Mouse (Mus musculus) midbrain, embryonic 16.5 days (tissue): ENCODE measurements around the gene Cd163. TPM values are rescaled to one million over a fixed set of nuclear protein-coding genes. Genes with fewer than 3 reads are reported as not detected.

Experiments
- ATAC-seq: fragments of 200-750 bp; cut with Nextera tagmentation; 2 replicates; pipeline ENCODE4 v1.8.0; 2017; ENCODE audit warnings: moderate TSS enrichment
- H3K27ac ChIP-seq: fragments of 300-500 bp; sonication (generic); 2 replicates; pipeline ENCODE4 v1.5.1; 2014; ENCODE audit warnings: mild to moderate bottlenecking, low read length, mixed read lengths
- H3K27me3 ChIP-seq: fragments of 300-500 bp; sonication (generic); 2 replicates; pipeline ENCODE4 v1.6.1; 2014; ENCODE audit warnings: low read depth, low read length, mixed read lengths; ENCODE audit not compliant: control insufficient read depth, insufficient read depth
- H3K36me3 ChIP-seq: fragments of 300-500 bp; sonication (generic); 2 replicates; pipeline ENCODE4 v1.6.1; 2014; ENCODE audit warnings: mild to moderate bottlenecking, low read length, moderate library complexity, mixed read lengths; ENCODE audit not compliant: control insufficient read depth, insufficient read depth
- H3K4me1 ChIP-seq: fragments of 300-500 bp; sonication (generic); 2 replicates; pipeline ENCODE4 v1.6.1; 2014; ENCODE audit warnings: mild to moderate bottlenecking, low read length, mixed read lengths; ENCODE audit not compliant: control insufficient read depth, insufficient read depth
- H3K4me2 ChIP-seq: fragments of 300-500 bp; sonication (generic); 2 replicates; pipeline ENCODE4 v1.6.1; 2014; ENCODE audit warnings: mild to moderate bottlenecking, low read length, mixed read lengths
- H3K4me3 ChIP-seq: fragments of 300-500 bp; sonication (generic); 2 replicates; pipeline ENCODE4 v1.5.1; 2014; ENCODE audit warnings: low read depth, mild to moderate bottlenecking, low read length, moderate library complexity, mixed read lengths
- H3K9ac ChIP-seq: fragments of 300-500 bp; sonication (generic); 2 replicates; pipeline ENCODE4 v1.6.1; 2014; ENCODE audit warnings: low read depth, low read length, mixed read lengths
- H3K9me3 ChIP-seq: fragments of 300-500 bp; sonication (generic); replicated peaks from 2 replicates; pipeline ENCODE4 v1.6.1; 2014; ENCODE audit warnings: mild to moderate bottlenecking, low read length, mixed read lengths; ENCODE audit not compliant: control insufficient read depth, poor library complexity, severe bottlenecking
- WGBS: fragments of 180-500 bp; shearing (Covaris S2); extraction: QIAGEN DNeasy Blood & Tissue Kit; methylation state at CpG from one replicate; pipeline ENCODE4 v1.1.7; 2014; 5-methylcytosine and 5-hydroxymethylcytosine counted together
- polyA plus RNA-seq: library from polyadenylated mRNA; unstranded; fragments of >200 nt; fragmentation: Nextera tagmentation; extraction: Ambion mirVana; gene quantifications from 2 replicates; pipeline ENCODE4 v1.2.1, GENCODE M21; 2015

The Cd163 gene
- polyA plus RNA-seq, 1 experiment from 2014 or later = 1.0 TPM

DNA sequence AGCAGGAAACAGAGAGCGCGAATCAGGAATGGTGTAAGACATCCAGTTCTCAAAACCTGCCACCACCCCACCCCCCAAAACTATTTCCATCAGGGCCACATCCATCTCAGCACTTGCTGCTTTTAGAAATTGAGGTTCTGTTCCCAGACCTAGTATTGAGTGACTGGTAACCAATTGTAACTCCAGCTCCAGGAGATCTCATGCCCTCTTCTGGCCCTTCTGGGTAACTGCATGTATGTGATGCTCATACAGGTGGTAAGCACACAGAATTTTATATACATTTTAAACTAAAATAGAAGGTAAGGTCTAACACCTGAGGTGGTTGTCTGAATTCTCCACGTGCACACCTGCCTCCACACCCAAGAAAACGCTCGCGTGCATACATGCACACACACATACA is 42.2 kb downstream of the Cd163 start:
- no peak overlapping the region for H3K4me3 ChIP-seq
- H3K9ac ChIP-seq = no peak overlapping the region
- no peak overlapping the region for H3K27ac ChIP-seq
- H3K36me3 ChIP-seq = no peaks in the 10 kb centered on the region
- H3K27me3 ChIP-seq = no peaks in the 10 kb centered on the region
- no peak overlapping the region for H3K4me2 ChIP-seq
- ATAC-seq = no peak
- no peaks in the 10 kb centered on the region for H3K4me1 ChIP-seq
- H3K9me3 ChIP-seq = no peaks in the 10 kb centered on the region
- 87% methylated on average over 6 of the region's 6 CpGs for WGBS

DNA sequence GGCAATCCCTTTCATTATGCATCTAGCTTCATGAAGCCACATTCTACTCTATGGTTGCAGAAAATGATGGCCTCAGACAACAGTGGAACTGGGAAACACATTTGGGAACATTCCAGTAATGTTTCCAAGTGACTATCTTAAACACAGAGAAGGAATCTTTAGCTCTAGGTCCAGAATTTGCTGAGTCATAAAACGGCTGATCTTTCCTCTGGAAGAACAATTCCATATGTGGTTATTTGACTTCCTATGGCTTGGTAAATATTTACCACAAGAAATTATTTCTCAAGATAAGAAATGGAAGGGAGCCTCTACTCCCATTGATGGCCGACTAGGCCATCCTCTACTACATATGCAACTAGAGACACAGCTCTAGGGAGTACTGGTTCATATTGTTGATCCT is 48.8 kb downstream of the Cd163 start:
- 91% methylated on average over 2 of the region's 2 CpGs for WGBS

DNA sequence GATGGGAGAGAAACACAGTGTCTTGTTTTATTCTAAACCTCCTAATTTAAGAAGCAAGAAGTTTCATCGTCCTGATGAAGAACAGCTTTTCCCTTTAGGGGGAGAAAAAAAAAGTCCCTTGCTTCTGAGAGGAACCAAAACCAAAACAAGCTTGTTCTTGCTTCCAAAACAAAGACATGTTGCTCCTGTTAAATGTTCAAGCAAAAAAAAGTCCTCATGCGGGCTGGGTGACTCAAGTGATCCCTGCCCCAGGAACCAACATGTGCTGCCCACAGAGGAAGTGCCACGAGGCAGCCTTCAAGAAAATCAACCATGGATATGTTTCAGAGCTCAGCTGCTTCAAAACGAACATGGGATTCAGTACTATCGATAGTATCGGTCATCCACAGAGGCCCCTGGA is 54.5 kb downstream of the Cd163 start:
- Histone ChIP-seq H3K4me3 (no peak overlapping the region), H3K27ac (no peak overlapping the region), H3K27me3 (no peaks in the 10 kb centered on the region), H3K9me3 (no peaks in the 10 kb centered on the region), H3K4me1 (no peaks in the 10 kb centered on the region), H3K36me3 (no peaks in the 10 kb centered on the region), H3K4me2 (no peak overlapping the region), H3K9ac (no peak overlapping the region)
- no peak for ATAC-seq
- WGBS = 81% methylated on average over 6 of the region's 6 CpGs

More for the DNA sequence above, 48.8 kb downstream of the Cd163 start:
- Histone ChIP-seq H3K27me3 (no peaks in the 10 kb centered on the region), H3K9ac (no peak overlapping the region), H3K4me2 (no peak overlapping the region), H3K4me3 (no peak overlapping the region), H3K36me3 (no peaks in the 10 kb centered on the region), H3K27ac (no peak overlapping the region), H3K9me3 (no peaks in the 10 kb centered on the region), H3K4me1 (no peaks in the 10 kb centered on the region)
- ATAC-seq = no peak

DNA sequence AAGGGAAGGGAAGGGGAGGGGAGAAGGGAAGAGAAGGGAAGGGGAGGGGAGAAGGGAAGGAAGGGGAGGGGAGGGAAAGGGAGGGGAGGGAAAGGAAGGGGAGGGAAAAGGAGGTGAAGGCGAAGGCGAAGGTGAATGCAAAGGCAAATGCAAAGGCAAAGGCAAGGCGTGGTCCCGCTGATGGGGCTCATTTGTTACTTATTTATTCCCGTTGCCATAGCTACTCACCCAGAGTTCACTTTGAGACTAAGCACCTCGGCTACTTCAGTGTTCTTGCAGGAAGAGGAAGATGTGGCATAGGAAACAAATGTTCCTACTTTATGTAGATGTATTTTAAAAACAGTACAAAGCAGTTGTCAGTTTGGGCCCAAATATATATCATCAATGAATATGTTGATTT is 56.1 kb downstream of the Cd163 start:
- Histone ChIP-seq H3K9ac (no peak overlapping the region), H3K36me3 (no peaks in the 10 kb centered on the region), H3K4me3 (no peak overlapping the region), H3K4me2 (no peak overlapping the region), H3K4me1 (no peaks in the 10 kb centered on the region), H3K27me3 (no peaks in the 10 kb centered on the region), H3K9me3 (no peaks in the 10 kb centered on the region), H3K27ac (no peak overlapping the region)
- 62% methylated on average over 6 of the region's 6 CpGs for WGBS
- no peak for ATAC-seq

DNA sequence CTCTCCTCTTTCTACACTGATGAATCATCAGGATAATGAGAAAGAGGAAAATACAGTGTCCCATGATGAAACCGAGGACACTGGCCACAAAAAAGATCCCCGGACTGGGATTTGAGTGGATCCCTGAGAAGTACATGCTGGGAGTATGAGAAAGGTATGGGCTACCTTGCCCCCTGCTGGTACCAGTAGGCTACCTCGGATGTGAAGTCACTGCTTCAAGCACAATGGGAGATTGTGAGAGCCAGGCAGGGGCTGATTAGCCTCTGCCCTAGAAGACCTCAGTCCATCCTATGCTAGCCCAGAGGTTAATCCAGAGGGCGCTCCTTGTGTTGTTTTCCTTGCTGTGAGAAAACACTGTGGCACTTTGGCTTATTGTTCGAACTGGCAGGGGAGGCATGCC is 59.9 kb downstream of the Cd163 start:
- 55% methylated on average over 5 of the region's 5 CpGs for WGBS
- Histone ChIP-seq H3K27me3 (no peaks in the 10 kb centered on the region), H3K4me3 (no peak overlapping the region), H3K36me3 (no peaks in the 10 kb centered on the region), H3K9ac (no peak overlapping the region), H3K9me3 (no peaks in the 10 kb centered on the region), H3K27ac (no peak overlapping the region), H3K4me1 (no peaks in the 10 kb centered on the region), H3K4me2 (no peak overlapping the region)
- no peak for ATAC-seq

DNA sequence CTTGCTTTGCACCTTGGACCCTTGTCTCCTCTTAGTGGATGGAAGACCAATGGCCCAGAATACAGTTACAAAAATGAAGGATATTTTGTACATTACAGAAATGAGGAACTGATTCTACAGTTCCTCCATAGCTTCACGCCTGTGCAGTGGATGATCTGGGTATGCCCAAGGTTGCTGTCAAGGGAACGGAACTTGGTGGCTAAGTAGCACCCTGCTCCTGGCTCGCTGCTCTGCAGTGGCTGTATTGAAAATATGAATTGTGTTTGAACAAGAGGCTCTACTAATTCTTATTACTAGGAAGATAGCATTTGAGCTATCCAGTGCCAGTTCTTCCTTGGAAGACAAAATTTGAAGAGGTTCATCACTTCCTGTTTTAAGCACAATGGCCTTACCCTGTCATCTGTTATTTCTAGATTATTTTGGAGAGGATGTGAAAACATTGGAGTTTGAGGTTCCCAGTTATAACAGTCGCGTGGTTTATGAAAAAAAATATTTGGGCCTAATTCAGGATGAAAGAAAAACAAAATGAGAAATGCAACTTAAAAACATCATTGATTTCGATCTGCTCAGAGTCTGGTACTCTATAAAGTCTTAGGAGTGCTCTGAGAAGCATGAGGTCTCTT is 69.2 kb downstream of the Cd163 start:
- no peaks in the 10 kb centered on the region for H3K9me3 ChIP-seq
- no peak overlapping the region for H3K27ac ChIP-seq
- H3K4me3 ChIP-seq = no peak overlapping the region
- H3K9ac ChIP-seq = no peak overlapping the region
- no peaks in the 10 kb centered on the region for H3K27me3 ChIP-seq
- ATAC-seq = no peak
- 88% methylated on average over 6 of the region's 6 CpGs for WGBS
- no peaks in the 10 kb centered on the region for H3K4me1 ChIP-seq
- H3K36me3 ChIP-seq = no peaks in the 10 kb centered on the region
- no peak overlapping the region for H3K4me2 ChIP-seq

DNA sequence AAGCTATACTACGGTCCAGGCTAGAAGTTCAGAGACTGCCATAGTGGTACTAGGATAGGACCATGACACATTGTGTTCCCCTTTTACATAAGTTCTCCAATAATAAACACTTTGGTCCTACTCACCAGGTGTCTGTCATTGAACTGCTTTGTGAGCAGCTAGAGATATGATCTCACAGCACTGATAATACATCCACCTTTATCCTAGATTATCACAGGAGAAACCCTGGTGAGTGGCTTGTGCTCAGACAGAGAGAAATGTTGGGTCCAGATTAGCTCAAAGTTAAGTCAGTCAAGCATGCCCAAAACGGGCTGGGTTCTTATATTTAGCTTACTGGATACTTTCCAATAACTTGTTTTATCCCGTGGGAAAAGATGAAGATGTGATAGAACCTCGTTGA is 70.2 kb downstream of the Cd163 start:
- Histone ChIP-seq H3K4me3 (no peak overlapping the region), H3K36me3 (no peaks in the 10 kb centered on the region), H3K9me3 (no peaks in the 10 kb centered on the region), H3K4me2 (no peak overlapping the region), H3K27me3 (no peaks in the 10 kb centered on the region), H3K9ac (no peak overlapping the region), H3K4me1 (no peaks in the 10 kb centered on the region), H3K27ac (no peak overlapping the region)
- ATAC-seq = no peak
- WGBS = 83% methylated on average over 4 of the region's 4 CpGs

DNA sequence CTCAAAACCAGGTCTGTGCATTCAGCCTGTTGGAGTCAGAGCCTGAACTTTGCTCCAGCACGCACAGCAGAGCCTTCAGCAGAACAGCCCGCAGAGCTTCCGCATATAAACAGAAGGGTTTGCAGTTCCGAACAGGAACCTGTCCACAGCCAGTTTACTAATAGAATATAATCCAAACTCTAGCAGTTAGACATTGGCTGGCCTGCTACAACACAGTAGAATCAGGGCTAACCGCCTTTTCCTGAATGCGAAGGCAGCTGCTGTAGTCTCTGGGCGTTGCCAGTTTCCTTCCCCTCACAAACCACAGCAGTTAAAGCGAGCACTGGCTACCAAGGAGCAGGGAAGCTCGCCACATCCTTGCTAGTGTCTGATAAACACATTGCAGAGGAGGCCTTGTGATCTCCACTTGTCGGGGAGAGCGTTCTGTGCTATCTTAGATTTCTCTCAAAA is 71.0 kb downstream of the Cd163 start:
- no peak for ATAC-seq
- Histone ChIP-seq H3K9ac (no peak overlapping the region), H3K4me3 (no peak overlapping the region), H3K4me1 (no peaks in the 10 kb centered on the region), H3K9me3 (no peaks in the 10 kb centered on the region), H3K4me2 (no peak overlapping the region), H3K27me3 (no peaks in the 10 kb centered on the region), H3K36me3 (no peaks in the 10 kb centered on the region), H3K27ac (no peak overlapping the region)
- WGBS = 86% methylated on average over 11 of the region's 11 CpGs

DNA sequence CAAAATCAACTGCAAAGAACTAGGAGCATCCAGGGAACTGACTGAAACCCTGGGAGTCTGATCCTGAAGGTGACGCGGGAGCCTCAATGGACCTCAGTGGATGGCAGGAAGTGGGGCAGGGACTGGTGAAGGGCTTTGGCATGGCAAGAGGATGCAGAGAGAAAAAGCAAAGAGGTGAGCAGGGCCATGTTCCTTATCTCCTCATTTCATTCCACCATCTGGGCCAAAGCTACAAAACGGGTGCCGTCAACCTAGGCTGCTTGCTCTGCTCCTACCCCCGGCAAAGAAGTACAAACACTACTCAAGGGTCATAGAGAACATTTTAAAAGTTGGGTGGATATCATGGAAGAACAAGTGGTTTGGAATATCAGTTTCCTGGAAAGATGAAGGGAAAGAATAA is 71.9 kb downstream of the Cd163 start:
- Histone ChIP-seq H3K27me3 (no peaks in the 10 kb centered on the region), H3K4me2 (no peak overlapping the region), H3K4me1 (no peaks in the 10 kb centered on the region), H3K4me3 (no peak overlapping the region), H3K9ac (no peak overlapping the region), H3K9me3 (no peaks in the 10 kb centered on the region), H3K27ac (no peak overlapping the region), H3K36me3 (no peaks in the 10 kb centered on the region)
- WGBS = 88% methylated on average over 5 of the region's 5 CpGs
- no peak for ATAC-seq
